Mouse (Mus musculus) thymus, postnatal 25 days (tissue): ENCODE data around the gene Dpyd.

Experiments
- DNase-seq: peaks from one replicate; pipeline ENCODE4 v3.0.0; 2022

Gene Dpyd

GRCm38 (mm10) chr3:119095223-119095886 is 533.4 kb downstream of the Dpyd start:
- DNase-seq: no peak

DNA sequence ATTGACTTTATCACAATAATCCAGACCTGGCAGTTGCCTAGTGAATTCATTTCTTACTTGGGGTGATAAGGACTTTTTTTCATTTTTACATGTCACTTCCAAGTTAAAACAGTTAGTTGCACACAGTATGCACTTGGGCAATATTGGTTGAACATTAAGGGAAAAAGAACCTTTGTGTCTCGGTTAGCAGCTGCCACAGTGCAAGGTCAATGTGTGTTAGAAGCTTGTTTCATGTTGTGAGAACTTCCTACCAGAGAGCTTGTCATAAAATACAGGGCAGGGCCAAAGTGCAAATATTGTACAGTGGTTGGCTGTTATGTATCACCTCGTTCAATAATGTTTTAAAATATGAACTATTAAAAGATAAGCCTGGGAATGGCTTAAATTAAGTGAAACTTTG is 564.1 kb downstream of the Dpyd start:
- DNase-seq: no peak

DNA sequence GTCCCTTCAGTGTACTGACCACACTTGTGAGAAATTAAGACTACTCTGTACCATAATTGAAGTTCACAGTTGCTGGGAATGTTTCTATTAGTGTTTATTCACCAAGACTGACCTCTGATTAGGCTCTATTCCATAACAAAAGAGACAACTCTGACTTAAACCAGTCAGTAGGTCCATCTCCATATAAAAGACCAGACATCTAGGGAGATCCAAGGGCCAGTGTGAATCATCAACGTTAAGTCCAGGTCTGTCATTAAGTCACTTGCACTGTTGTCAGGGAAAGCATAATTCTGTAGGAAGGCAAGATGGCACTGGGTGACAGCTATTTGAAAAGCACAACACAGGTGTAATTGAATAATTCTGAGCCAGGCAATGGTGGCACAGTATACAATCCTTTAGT is 566.1 kb downstream of the Dpyd start:
- DNase-seq: no peak

- DNase-seq: no peak
Measured at GRCm38 (mm10) chr3:119143034-119143433, 581.1 kb downstream of the Dpyd start.

GRCm38 (mm10) chr3:119144788-119145187 is 582.9 kb downstream of the Dpyd start:
- no peak for DNase-seq

DNA sequence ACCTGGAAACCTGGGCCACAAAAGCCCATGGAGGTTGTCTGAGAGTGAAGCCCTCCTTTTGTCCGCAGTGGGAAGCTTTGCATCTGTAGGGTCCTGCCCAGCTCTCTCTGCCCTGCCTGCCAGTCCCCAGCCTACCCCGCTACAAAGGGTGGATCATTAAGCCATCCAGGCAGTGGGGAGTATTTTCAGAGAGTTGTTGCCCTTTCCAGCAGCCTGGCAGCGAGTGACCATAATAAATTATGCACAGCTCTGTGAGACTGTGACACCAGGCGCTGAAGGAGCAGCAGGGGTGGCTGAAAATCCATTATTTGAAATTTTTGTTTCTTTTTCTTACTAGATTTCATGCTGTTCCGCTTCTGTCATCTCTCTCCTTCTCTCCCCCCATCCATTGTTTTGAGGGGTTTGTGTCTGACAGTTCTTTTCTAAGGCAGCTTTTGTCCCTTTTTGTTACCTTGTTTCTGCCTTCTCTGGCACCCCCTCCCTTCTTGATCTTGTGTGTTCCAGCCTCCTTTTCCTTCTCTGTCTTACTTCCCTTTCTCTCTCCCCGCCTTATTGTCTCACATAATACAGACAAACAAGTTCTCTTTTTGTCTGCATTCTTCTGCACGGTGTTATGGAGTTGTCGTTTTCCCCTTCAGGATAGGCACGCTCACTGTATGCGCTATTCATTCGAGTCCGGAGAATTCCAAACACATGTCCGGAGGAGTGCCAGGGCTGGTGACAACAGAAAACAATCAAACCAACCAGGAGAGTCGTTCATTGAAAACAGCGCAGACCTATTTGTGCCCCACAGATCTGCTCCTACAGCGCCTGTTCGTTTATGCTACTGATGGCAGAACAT is 592.9 kb downstream of the Dpyd start:
- no peak for DNase-seq

- DNase-seq: no peak
Measured at GRCm38 (mm10) chr3:119158670-119159069, 596.7 kb downstream of the Dpyd start.

- no peak for DNase-seq
Measured at GRCm38 (mm10) chr3:119165691-119166090, 603.8 kb downstream of the Dpyd start.

- no peak for DNase-seq
Measured at GRCm38 (mm10) chr3:119168166-119168565, 606.2 kb downstream of the Dpyd start.

- no peak for DNase-seq
Measured at GRCm38 (mm10) chr3:119168661-119169060, 606.7 kb downstream of the Dpyd start.

DNA sequence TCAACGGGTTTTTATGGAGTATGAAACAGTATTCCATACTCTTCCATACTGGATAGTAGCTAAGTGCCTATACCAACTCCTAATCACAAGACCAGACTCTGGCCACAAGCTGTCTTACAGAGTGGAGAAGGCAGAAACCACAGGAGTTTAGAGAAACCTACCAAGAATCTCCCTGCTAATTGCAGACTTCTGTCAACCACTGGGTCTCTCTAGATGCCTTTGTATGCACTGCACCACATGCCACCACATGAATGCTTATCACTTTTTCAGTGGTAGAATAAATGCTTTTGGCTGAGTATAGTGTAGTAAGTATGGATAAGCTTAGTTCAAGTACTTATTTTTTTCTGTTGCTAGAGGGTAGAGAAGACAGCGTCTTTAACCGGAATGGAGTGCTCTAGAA is 621.3 kb downstream of the Dpyd start:
- DNase-seq: no peak

DNA sequence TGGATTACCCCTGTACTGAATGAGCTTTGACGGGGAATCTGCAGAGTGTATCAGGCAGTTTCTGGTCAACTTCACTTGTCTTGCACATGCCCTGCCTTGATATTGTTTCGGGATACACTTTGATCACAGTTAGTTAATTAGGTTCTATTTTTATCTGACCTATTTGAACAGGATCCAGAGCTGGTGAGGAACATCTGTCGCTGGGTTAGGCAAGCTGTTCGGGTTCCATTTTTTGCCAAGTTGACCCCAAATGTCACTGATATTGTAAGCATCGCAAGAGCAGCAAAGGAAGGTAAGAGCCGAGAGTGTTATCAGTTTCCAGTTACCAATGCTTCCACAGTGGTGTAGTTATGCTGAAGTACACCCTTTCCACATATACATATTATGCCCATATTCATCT is 632.1 kb downstream of the Dpyd start:
- DNase-seq: no peak

GRCm38 (mm10) chr3:119195613-119196012 is 633.7 kb downstream of the Dpyd start:
- DNase-seq: no peak

DNA sequence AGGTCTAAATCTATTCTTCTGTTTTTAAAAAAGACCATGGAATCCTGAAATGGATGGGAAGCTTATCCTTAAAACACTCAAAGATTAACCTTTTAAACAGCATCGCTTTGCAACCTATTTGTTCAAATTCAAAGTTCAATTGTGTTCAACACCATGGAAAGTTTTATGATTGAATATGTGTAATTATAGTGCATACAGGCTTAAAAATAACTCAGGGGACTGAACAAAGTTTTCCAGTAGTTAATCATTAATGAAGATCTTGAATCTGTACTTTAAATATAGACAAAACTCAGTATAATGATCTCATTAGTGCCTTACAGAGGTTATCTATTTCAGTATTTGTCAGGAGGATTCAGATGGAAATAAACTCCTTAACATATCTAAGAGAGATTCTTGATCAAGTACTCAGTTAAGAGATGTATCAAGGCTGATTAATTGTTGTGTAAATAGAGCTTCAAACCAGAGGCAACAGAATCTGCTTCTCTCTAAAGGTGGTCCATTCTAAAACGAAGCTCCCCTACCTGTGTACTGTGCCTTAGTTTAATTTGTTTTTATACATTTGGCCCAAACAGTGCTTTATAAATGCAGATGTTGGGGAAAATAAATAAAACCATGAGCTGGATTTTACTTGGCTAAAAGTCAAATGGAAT is 659.0 kb downstream of the Dpyd start:
- no peak for DNase-seq

DNA sequence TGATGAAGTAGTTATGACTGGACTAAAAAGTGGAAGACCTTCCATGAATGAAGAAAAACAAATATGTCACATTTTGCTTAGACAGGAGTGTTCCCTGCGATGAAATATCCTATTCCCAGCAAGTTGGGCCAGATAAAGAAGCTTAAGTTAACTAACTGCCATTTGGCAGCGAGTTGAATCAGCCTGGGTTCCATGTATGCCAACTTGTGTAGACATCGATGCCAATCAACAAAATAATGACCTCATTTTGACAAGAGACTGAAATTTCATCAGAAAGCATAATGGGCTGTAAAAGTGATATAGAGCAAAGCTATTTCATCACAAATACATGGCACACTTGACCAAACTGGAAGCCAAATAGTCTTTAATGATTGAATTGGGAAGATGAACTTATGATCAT is 681.3 kb downstream of the Dpyd start:
- DNase-seq: no peak

DNA sequence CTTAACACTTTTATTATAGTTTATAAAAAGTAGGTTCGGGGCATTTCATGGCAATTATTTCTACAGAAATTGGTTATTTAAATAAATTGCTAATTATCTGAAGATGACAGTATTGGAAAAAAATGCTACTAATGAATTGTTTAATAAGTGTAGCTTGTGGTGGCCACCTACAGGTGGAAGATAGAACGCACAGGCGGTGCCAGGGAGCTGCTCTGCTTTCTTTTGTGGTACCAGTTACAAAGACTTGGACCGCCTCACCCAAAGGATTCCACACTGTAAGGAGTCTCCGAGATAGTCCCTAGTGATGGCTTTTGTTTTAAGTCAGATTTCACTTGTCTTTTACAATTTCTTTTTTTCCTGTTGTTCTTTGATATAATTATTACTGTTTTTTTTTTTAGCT is 694.6 kb downstream of the Dpyd start:
- no peak for DNase-seq

- no peak for DNase-seq
Measured at GRCm38 (mm10) chr3:119275241-119275640, 713.3 kb downstream of the Dpyd start.

DNA sequence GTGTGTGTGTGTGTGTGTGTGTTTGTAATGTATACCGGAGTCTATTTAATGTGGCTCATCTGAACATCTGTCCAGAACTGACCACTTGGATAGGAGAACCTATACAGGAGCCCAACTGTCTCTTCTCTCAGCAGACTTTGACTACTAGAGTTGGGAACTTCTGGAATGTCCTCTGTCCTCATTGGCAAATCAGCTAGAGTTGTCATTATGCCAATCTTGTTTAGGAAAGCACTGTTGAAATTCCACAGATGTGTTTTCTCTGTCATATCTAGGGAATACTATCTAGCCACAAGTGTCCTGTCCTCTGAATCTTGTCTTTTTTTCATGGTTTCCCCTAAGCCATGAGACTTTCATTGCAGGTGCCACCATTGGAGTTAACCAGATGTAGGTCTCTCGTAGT is 718.7 kb downstream of the Dpyd start:
- no peak for DNase-seq

DNA sequence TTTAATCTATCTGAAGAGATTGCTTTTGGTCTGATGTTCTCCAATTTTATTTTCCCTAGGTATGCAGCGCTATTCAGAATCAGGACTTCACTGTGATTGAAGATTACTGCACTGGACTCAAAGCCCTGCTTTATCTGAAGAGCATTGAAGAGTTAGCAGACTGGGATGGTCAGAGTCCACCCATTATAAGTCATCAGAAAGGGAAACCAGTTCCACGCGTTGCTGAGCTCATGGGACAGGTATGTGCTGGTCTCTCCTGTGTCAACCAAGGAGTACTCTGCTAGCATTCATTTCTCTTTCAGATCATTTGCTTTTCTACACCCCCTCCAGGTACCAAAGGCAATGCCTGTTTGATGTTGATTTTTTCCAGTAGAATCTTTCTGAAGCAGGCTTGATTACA is 752.8 kb downstream of the Dpyd start:
- DNase-seq: no peak

GRCm38 (mm10) chr3:119329063-119329462 is 767.1 kb downstream of the Dpyd start:
- DNase-seq: no peak

- no peak for DNase-seq
Measured at GRCm38 (mm10) chr3:119333335-119334305, 771.7 kb downstream of the Dpyd start.

DNA sequence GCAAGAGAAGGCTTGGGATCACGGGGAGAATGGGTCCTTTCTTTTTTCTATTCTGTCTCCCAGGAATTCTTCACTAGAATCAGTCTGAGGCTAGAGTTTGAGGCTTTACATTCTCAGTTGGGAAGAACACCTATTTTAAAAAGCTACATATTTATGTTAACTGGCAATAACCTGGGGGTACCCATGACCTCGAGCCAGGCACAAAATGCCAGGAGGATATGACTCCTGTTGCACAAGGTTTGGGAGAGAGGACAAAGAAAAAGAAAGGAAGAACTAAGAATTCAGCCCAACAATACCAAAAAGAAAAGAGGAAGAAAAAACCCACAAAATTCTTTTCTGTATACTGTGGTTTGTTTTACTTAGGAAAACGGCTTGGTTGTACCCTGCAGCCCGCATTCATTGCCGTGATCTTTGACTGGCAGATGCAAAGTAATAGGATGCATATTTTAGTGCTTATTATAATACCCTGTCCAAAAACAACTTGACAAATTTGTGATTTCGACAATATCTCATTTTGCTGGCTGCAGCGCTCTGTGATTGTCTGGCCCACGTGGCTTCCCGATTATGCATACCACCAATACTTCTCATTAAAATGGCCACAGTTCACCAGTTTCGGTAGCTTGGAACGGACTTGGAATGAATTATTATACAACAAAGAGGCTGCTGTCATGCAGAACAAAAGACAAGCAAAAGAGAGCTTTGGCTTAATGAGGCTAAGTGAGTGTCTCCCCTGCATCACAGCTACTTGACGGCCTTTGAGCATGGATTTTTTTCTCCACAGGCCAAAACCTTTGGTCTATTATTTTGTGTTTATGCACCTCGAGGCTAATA is 799.8 kb downstream of the Dpyd start:
- no peak for DNase-seq
